Mouse (Mus musculus): ENCODE data around the gene Gm2035. TPM values are rescaled to one million over a fixed set of nuclear protein-coding genes. Genes with fewer than 3 reads are reported as not detected.
"Not testable (repeated sequence)": the region's sequence is repeated elsewhere in the genome, so short reads cannot be mapped to it uniquely, and the experiment has no call there.

Gm2035 gene
- polyA plus RNA-seq (2014; fragmentation: Nextera tagmentation; extraction: Ambion mirVana) = not detected in 2 replicates

GRCm38 (mm10) chr12:87919721-87920120, at the start of gene Gm2035:
Gene Gm2035, minus strand, starts transcription at chr12:87919857.
- H3K36me3 ChIP-seq (replicated peaks; ENCODE audit: control insufficient read depth, insufficient read depth, low read depth, low read length); ATAC-seq (replicated peaks; ENCODE audit: insufficient number of reproducible peaks, low FRiP score, low TSS enrichment, low read depth); H3K4me3 ChIP-seq (ENCODE audit: low read depth, low read length); H3K4me1 ChIP-seq (ENCODE audit: control insufficient read depth, insufficient read depth, low read length); H3K27me3 ChIP-seq (ENCODE audit: control insufficient read depth, insufficient read depth, low read length); H3K4me2 ChIP-seq (ENCODE audit: low read depth, low read length); DNase-seq (ENCODE audit: low spot score); H3K9me3 ChIP-seq (replicated peaks; ENCODE audit: control insufficient read depth, low read length); H3K9ac ChIP-seq (replicated peaks; ENCODE audit: low read length); H3K27ac ChIP-seq (replicated peaks; ENCODE audit: low read depth, low read length): not testable (repeated sequence)
- 84% methylated on average over 2 of the region's 2 CpGs for WGBS

DNA sequence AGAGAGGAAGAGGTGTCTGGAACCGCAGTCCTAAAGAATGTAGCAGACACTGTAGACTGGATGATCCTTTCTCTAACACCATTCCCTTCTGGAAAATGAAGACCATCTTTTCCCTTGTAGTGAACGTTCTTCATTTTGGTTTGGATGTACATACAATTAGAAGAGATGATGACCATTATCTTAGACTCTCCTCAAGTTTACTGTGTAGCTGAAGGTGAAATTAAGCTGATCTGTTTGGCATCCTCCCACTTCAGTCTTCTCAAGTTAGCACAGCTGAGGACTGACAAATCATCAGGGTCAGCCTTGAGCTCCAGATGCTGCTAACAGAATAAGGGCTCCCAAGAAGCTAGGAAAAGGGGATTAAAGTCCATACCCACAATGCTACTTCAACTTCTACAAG, 34.1 kb upstream of the Gm2035 start, which contains the start of gene Gm2042:
TSS of gene Gm2042 (plus strand) at position 301 of the 400 bp plus-strand sequence.
- H3K9ac ChIP-seq (replicated peaks; ENCODE audit: low read length); H3K4me1 ChIP-seq (ENCODE audit: control insufficient read depth, insufficient read depth, low read length); H3K27ac ChIP-seq (replicated peaks; ENCODE audit: low read depth, low read length); DNase-seq (ENCODE audit: low spot score); ATAC-seq (replicated peaks; ENCODE audit: insufficient number of reproducible peaks, low FRiP score, low TSS enrichment, low read depth); H3K4me2 ChIP-seq (ENCODE audit: low read depth, low read length); H3K4me3 ChIP-seq (ENCODE audit: low read depth, low read length); H3K36me3 ChIP-seq (replicated peaks; ENCODE audit: control insufficient read depth, insufficient read depth, low read depth, low read length); H3K9me3 ChIP-seq (replicated peaks; ENCODE audit: control insufficient read depth, low read length); H3K27me3 ChIP-seq (ENCODE audit: control insufficient read depth, insufficient read depth, low read length): not testable (repeated sequence)
- WGBS = 76% methylated on average over 2 of the region's 2 CpGs

GRCm38 (mm10) chr12:87895070-87895469, 24.6 kb downstream of the Gm2035 start, which contains the start of gene Gm2022:
Gene Gm2022, plus strand, starts transcription at chr12:87895370.
- H3K9me3 ChIP-seq (replicated peaks; ENCODE audit: control insufficient read depth, low read length); DNase-seq (ENCODE audit: low spot score); H3K27me3 ChIP-seq (ENCODE audit: control insufficient read depth, insufficient read depth, low read length); H3K9ac ChIP-seq (replicated peaks; ENCODE audit: low read length); H3K4me2 ChIP-seq (ENCODE audit: low read depth, low read length); H3K27ac ChIP-seq (replicated peaks; ENCODE audit: low read depth, low read length); ATAC-seq (replicated peaks; ENCODE audit: insufficient number of reproducible peaks, low FRiP score, low TSS enrichment, low read depth); H3K36me3 ChIP-seq (replicated peaks; ENCODE audit: control insufficient read depth, insufficient read depth, low read depth, low read length); H3K4me3 ChIP-seq (ENCODE audit: low read depth, low read length); H3K4me1 ChIP-seq (ENCODE audit: control insufficient read depth, insufficient read depth, low read length): not testable (repeated sequence)
- 71% methylated on average over 1 of the region's 1 CpGs for WGBS

GRCm38 (mm10) chr12:87873772-87874171, 45.9 kb downstream of the Gm2035 start, which contains the start of gene Gm2016:
Gene Gm2016, plus strand, starts transcription at chr12:87874072.
- ATAC-seq (replicated peaks; ENCODE audit: insufficient number of reproducible peaks, low FRiP score, low TSS enrichment, low read depth); H3K36me3 ChIP-seq (replicated peaks; ENCODE audit: control insufficient read depth, insufficient read depth, low read depth, low read length); H3K4me2 ChIP-seq (ENCODE audit: low read depth, low read length); H3K9ac ChIP-seq (replicated peaks; ENCODE audit: low read length); H3K27me3 ChIP-seq (ENCODE audit: control insufficient read depth, insufficient read depth, low read length); H3K27ac ChIP-seq (replicated peaks; ENCODE audit: low read depth, low read length); H3K9me3 ChIP-seq (replicated peaks; ENCODE audit: control insufficient read depth, low read length); DNase-seq (ENCODE audit: low spot score); H3K4me3 ChIP-seq (ENCODE audit: low read depth, low read length); H3K4me1 ChIP-seq (ENCODE audit: control insufficient read depth, insufficient read depth, low read length): not testable (repeated sequence)
- 75% methylated on average over 5 of the region's 5 CpGs for WGBS

Other genes with a start within 250 kb of the Gm2035 start
- not detected in 2 replicates for gene Gm21319, start 144.1 kb downstream of the Gm2035 start, polyA plus RNA-seq (2014; fragmentation: Nextera tagmentation; extraction: Ambion mirVana)
- gene Gm21936, start 124.3 kb downstream of the Gm2035 start, polyA plus RNA-seq (2014; fragmentation: Nextera tagmentation; extraction: Ambion mirVana) = not detected in 2 replicates
- not detected in 2 replicates for gene BB287469, start 103.3 kb downstream of the Gm2035 start, polyA plus RNA-seq (2014; fragmentation: Nextera tagmentation; extraction: Ambion mirVana)
- gene Gm2001, start 77.5 kb downstream of the Gm2035 start, polyA plus RNA-seq (2014; fragmentation: Nextera tagmentation; extraction: Ambion mirVana) = not detected in 2 replicates
- gene Gm2016, start 45.8 kb downstream of the Gm2035 start, polyA plus RNA-seq (2014; fragmentation: Nextera tagmentation; extraction: Ambion mirVana) = not detected in 2 replicates
- gene Gm2022, start 24.5 kb downstream of the Gm2035 start, polyA plus RNA-seq (2014; fragmentation: Nextera tagmentation; extraction: Ambion mirVana) = not detected in 2 replicates
- not detected in 2 replicates for gene Gm2042, start 34.2 kb upstream of the Gm2035 start, polyA plus RNA-seq (2014; fragmentation: Nextera tagmentation; extraction: Ambion mirVana)
- gene Gm2075, start 92.0 kb upstream of the Gm2035 start, polyA plus RNA-seq (2014; fragmentation: Nextera tagmentation; extraction: Ambion mirVana) = not detected in 2 replicates
- gene Gm6803, start 98.9 kb upstream of the Gm2035 start, polyA plus RNA-seq (2014; fragmentation: Nextera tagmentation; extraction: Ambion mirVana) = not detected in 2 replicates
- not detected in 2 replicates for gene Gm2056, start 107.1 kb upstream of the Gm2035 start, polyA plus RNA-seq (2014; fragmentation: Nextera tagmentation; extraction: Ambion mirVana)
- gene Gm16368, start 163.8 kb upstream of the Gm2035 start, polyA plus RNA-seq (2014; fragmentation: Nextera tagmentation; extraction: Ambion mirVana) = not detected in 2 replicates

All from embryonic facial prominence, embryonic 11.5 days (tissue).